Mouse (Mus musculus): ENCODE data around the gene Scnn1b. TPM values are rescaled to one million over a fixed set of nuclear protein-coding genes. Genes with fewer than 3 reads are reported as not detected.

The Scnn1b gene
- total RNA-seq, 2 experiments from 2014 or later, result 0.96 to 9.5 TPM

GRCm38 (mm10) chr7:121962571-121962959 lies 97.7 kb downstream of the Scnn1b start:
- no peak for DNase-seq (ENCODE audit: low spot score in 2 of 2)

DNA sequence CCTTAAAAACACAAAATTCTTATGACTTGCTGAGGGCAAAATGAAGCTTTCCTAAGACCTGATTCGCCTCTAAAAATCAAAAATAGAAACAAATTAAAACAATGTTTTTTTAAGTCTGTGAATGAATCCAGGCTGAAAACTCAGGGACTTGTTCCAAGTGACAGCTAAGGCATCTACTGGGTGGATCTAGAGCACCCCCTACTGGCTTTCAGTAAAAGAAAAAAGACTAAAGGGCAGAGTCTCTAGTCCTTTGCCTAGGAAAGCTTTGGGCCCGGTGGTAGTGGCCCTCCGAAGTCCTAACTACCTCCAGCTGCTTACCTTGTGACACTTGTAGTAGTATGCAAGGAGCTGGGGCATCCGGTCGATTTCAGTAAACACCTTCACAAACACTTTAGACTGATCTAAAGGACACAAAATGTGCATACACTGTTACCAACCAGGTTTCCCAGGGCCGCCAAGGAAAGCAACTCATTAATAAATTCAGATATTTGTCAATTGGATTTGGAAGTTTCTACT lies 99.1 kb downstream of the Scnn1b start:
- DNase-seq (ENCODE audit: low spot score in 2 of 2), result no peak

DNA sequence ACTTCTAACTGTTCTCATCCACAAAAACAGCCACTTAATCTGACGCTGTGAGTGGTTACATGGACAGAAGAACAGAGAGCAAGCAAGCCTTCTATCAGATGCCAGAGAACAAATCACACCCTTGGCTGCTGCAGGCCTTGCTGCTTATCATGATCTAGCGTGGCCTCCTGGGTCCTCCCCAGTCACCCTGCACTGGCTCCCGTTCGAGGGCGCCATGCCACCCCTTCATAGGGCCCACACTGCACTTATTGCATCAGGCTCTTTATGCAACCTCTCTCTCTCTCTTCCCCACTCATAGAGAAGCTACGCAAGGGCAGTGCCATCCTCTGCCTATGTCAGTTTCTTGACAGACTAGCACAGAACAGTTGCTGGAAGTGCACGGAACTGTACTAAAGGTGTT lies 101.3 kb downstream of the Scnn1b start:
- DNase-seq (ENCODE audit: low spot score in 2 of 2), result no peak

Other genes starting within 250 kb of the Scnn1b start
- 10 to 100 TPM; 12.5 to 14.9 TPM for gene Usp31, start 157.8 kb upstream of the Scnn1b start, total RNA-seq (2021)
- gene Scnn1g, start 130.6 kb upstream of the Scnn1b start, total RNA-seq (2021), result 1 to 10 TPM in 1 of 2 experiments, under 1 TPM in 1; 0.23 to 5.2 TPM
- 10 to 100 TPM; 31.1 to 32.6 TPM for gene Cog7, start 116.7 kb downstream of the Scnn1b start, total RNA-seq (2021)
- gene Gga2, start 156.2 kb downstream of the Scnn1b start, total RNA-seq (2021), result 10 to 100 TPM; 34.2 to 43.2 TPM
- 10 to 100 TPM; 51.0 to 53.7 TPM for gene Ubfd1, start 202.1 kb downstream of the Scnn1b start, total RNA-seq (2021)
- 10 to 100 TPM; 20.5 to 20.8 TPM for gene Ears2, start 202.2 kb downstream of the Scnn1b start, total RNA-seq (2021)
- 100 to 1,000 TPM; 367 to 408 TPM for gene Ndufab1, start 236.8 kb downstream of the Scnn1b start, total RNA-seq (2021)

Data from adrenal gland, postnatal 4 days (tissue).